Mouse (Mus musculus) embryonic fibroblast, embryonic 13.5 days (primary cell): ENCODE results near the gene Atp2a2. TPM values are rescaled to one million over a fixed set of nuclear protein-coding genes. Genes with fewer than 3 reads are reported as not detected.

Experiments
- H3K27ac ChIP-seq: 2 replicates; pipeline ENCODE4 v1.5.1; 2012; ENCODE audit warnings: low read length, control low read depth, inconsistent platforms; ENCODE audit not compliant: insufficient read depth
- H3K4me1 ChIP-seq: 2 replicates; pipeline ENCODE4 v1.6.1; 2011; ENCODE audit warnings: low read length; ENCODE audit not compliant: control insufficient read depth, insufficient read depth
- H3K4me3 ChIP-seq: 2 replicates; pipeline ENCODE4 v1.5.1; 2011; ENCODE audit warnings: mild to moderate bottlenecking, control low read depth, low read length; ENCODE audit not compliant: insufficient read depth
- CTCF ChIP-seq: IDR thresholded peaks from 2 replicates; pipeline ENCODE4 v1.5.1; 2011; ENCODE audit warnings: mild to moderate bottlenecking, control low read depth, low read length, moderate library complexity, borderline replicate concordance; ENCODE audit not compliant: insufficient read depth
- POLR2A ChIP-seq: IDR thresholded peaks from 2 replicates; pipeline ENCODE4 v1.6.1; 2011; ENCODE audit warnings: low read depth, mild to moderate bottlenecking, control low read depth, low read length, moderate library complexity
- polyA plus RNA-seq: library from polyadenylated mRNA; stranded (reverse); fragments of >200 nt; gene quantifications from 2 replicates; pipeline ENCODE4 v1.2.4, GENCODE M21; 2011; ENCODE audit warnings: low read depth; ENCODE audit not compliant: missing spikeins, insufficient read length

The Atp2a2 gene
- polyA plus RNA-seq, 1 experiment = 176 TPM

DNA sequence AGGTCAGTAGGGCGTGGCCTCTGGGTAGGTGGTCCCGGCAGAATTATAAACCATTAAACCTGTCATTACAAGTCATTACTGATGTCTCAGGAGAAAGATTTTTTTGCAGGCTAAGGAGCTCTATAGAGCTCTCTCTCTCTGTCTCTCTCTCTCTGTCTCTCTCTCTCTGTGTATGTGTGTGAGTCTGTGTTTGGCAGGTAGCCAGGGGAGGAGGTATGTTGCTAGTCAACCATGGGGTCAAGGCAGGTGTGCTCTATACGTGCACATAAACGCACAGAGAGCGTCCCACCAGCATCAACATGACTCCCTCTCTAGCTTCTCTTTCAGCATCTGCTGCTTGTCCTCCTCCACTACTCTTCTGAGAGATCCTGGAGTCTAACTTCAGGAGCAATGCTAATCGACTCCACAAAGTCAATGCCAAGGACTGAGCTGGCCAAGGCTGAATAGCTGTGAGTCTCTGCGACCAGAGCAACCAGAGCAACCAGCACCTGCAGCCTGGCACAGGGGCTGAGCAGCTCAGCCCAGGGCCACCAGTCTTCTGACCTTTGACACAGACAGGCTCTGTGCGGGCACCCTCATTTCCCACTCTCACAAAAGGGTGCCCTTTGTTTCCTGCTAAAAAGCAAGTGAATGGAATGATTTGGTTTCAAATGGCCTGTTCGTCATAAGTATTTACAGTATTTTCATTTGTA lies 28.0 kb upstream of the Atp2a2 start:
- TF ChIP-seq POLR2A (no peak), CTCF (no peak)
- no peak overlapping the region for H3K4me3 ChIP-seq
- H3K27ac ChIP-seq = peak overlapping the region; percentile 21; the same call in 1 of the 2 replicates
- H3K4me1 ChIP-seq = peaks cover 6% of the 10 kb centered on the region

DNA sequence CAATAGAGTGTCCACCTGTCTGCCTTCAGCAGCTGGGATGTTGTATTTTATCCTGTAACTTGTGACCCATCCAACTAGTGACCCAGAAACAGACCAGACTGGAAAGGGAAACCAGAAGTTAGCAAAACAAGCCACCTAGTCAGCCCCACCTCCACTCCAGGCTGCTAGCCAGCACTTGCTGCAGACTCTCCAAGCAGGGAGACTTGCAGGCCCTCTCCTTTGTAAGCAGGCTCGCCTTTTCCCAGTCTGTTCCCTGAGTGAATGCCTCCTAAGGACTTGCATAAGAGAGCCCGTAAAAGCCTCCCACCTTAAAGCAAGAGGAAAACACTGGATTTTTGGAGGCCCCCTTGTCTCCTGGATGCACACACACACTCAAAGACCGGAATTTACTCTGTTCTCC lies 27.3 kb upstream of the Atp2a2 start:
- H3K27ac ChIP-seq = peak overlapping the region; percentile 39
- H3K4me3 ChIP-seq = no peak overlapping the region
- peaks cover 6% of the 10 kb centered on the region for H3K4me1 ChIP-seq
- TF ChIP-seq CTCF (no peak), POLR2A (no peak)

DNA sequence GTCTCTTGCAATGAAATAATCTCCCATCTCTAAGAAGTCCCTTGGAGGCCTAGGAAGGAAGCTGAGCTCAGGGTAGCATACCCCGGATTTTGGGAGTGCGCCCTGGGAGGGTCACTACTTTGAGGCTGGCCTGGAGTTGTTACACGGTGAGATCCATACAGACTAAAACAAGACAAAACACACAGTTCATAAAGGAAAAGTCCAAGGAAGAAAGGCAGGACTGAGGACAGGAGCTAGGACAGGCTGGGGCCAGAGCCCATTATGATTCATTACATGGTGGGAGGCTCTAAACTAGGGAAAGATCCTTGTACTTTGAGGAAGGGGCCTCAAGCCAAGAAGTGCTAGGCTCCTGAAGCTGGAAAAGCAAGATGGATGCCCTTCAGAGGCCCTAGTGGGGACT lies 26.6 kb upstream of the Atp2a2 start:
- Histone ChIP-seq H3K4me3 (no peak overlapping the region), H3K27ac (peak overlapping the region; percentile 39; the same call in 1 of the 2 replicates), H3K4me1 (peaks cover 6% of the 10 kb centered on the region)
- TF ChIP-seq CTCF = no peak
- TF ChIP-seq POLR2A = no peak

DNA sequence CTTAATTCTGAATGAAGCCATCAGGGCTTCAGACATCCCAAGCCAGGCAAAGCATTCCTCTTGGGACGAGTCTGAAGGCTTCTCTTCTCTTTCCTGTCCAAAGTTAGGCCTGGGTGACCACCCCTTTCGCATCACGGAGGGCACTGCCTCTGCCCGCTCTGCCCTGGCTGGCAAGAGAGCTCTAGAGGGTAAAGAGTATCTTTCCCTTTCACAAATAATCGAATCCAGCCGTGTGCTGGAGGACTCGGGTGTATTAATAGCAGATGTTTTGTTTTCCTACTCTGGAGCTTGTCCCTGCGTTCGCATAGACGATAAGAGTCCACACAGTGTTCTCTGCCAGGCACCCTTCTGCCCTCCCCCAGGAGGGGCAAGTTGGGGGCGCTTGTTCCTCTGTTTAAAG lies 25.7 kb upstream of the Atp2a2 start:
- TF ChIP-seq CTCF (no peak), POLR2A (no peak)
- no peak overlapping the region for H3K4me3 ChIP-seq
- H3K27ac ChIP-seq = peak overlapping the region; percentile 39; the same call in 1 of the 2 replicates
- peaks cover 6% of the 10 kb centered on the region for H3K4me1 ChIP-seq

DNA sequence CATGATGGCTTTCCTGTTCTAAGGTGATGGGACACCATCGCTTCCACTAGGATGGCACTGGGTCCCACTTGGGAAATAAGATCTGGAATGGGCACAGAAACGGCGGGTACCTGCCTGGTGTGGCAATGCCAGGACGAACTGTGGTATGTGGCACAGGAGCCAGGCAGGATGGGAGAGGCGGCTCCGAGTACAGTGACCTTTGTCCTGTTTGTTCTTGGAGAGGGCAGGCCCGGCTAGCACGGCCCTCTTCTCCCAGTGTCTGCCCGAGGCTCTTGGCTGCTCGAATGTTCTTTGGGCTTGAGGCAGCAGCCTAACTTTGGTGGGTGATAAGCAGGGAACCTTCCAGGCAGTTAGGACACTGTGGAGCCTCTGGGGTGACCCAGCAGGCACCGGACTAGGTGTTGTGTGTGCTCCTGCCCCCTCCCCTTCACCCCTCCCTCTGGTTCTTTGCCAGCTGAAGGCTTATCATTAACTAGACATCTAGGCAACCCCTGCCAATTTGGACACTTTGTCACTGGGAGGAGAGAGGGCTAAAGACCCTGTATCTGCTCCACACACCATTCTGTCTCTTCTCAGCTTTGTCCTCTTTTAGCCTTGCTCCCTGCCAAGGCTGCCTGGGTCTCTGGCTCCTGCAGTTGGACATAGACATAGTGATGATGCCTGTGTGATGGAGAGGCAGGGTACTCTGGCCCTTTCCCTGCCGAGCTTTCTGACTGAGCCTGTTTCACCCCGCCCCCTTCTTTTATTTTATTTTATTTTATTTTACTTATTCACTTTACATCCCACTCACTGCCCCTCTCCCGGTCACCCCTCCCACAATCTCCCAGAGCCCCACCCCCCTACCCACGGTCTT lies 25.1 kb upstream of the Atp2a2 start:
- Histone ChIP-seq H3K27ac (peak overlapping the region; percentile 39; the same call in 1 of the 2 replicates), H3K4me1 (peaks cover 6% of the 10 kb centered on the region), H3K4me3 (no peak overlapping the region)
- TF ChIP-seq CTCF (no peak), POLR2A (no peak)

DNA sequence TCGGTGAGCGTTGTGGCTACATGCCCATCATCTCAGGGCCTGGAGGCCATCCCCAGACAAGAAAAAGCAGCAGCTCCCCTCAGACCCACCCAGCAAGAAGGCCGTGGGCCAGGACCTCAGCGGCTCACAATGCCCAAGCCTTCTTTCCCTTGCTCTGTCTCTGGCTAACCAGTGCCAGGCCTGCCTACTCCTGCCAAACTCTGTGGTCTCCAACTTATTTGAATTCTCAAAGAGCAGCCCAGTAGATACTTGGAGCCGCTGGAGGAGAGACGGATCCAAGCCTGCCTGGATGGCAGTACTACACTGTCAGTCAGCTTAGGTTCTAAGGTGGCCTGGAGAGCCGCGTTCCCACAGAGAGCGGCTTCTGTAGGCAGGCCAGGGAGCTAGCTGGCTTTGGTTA lies 24.4 kb upstream of the Atp2a2 start:
- H3K4me3 ChIP-seq = no peak overlapping the region
- H3K4me1 ChIP-seq = peaks cover 6% of the 10 kb centered on the region
- no peak overlapping the region for H3K27ac ChIP-seq
- TF ChIP-seq POLR2A (no peak), CTCF (no peak)

DNA sequence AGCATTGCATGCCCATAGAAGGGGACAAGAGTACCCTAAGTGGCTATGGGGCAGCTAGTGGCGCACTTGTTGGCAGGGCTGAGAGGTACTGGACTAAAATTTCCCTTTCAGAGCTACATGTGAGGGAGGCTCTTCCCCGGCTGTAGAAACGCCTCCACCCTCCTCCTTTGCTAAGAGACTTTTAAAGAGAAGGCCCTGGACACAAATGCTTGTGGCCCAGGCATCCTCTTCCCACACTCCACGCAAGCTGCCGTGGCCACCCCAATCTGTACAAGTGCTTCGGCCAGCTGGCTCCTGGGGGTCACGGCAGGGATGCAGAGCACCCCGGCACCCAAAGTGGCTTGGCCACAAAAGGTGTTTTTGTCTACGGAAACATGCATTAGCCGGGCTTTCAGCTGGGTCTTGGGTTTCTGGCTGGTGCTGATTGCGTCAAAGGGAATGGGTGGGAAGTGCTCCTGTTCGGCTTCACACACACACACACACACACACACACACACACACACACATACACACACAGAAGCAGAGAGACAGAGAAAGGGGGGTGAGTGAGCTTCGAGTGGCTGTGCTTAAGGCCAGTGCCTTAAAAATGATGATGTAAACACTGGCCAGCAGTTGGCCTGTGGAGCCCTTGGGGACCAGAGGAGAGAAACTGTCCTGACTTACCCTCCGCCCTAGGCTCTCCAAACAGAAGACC lies 23.4 kb upstream of the Atp2a2 start:
- H3K4me3 ChIP-seq = no peak overlapping the region
- TF ChIP-seq CTCF (no peak), POLR2A (no peak)
- H3K4me1 ChIP-seq = peaks cover 6% of the 10 kb centered on the region
- H3K27ac ChIP-seq = no peak overlapping the region

DNA sequence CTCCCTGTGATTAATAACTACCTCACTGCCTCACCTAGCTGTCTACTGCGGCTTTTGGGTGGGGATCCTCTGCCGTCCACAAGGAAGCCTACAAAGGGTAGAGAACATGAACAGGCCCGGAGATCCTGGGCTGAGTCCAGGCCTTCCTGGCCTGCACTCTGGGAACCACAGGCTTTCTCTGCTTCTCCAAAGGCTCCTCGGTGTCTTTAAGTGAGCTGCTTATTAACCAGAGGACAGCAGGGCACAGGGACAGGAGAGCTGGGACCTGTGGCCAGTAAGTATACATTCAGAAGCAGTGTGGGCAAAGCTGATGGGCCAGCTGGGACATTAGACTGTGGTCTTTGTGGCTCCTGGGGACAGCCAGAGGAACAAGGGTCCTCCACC lies 22.8 kb upstream of the Atp2a2 start:
- Histone ChIP-seq H3K4me1 (peaks cover 6% of the 10 kb centered on the region), H3K4me3 (no peak overlapping the region), H3K27ac (no peak overlapping the region)
- TF ChIP-seq POLR2A (no peak), CTCF (no peak)

DNA sequence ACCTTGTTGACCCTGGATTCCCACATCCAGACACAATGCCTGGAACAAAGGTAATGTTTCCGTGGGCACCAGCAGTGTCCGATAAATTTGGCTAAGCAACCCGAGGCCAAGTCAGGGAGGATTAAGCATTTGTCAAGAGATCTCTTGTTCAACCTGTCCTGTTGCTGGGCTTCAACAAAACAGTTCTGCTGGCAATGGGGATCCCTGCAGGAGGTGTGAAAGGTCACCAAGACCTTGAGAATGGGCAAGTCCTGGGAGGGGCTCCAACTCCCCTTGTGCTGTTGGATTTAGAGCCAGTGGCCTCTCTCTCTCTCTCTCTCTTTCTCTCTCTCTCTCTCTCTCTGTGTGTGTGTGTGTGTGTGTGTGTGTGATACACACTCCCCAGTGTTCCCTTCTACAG lies 22.2 kb upstream of the Atp2a2 start:
- H3K4me1 ChIP-seq = peaks cover 6% of the 10 kb centered on the region
- no peak overlapping the region for H3K27ac ChIP-seq
- no peak overlapping the region for H3K4me3 ChIP-seq
- TF ChIP-seq POLR2A (no peak), CTCF (no peak)
